Mouse (Mus musculus) CD4-positive helper T cell, adult 2 months (primary cell): ENCODE measurements around the gene Hist2h3b.
A peak's percentile ranks its signal among the peaks of the same experiment; 100 is the strongest.
"Not testable (repeated sequence)": the region's sequence is repeated elsewhere in the genome, so short reads cannot be mapped to it uniquely, and the experiment has no call there.

Experiments used
- DNase-seq: peaks from one replicate; pipeline ENCODE4 v3.0.0-alpha.2; 2012; ENCODE audit warnings: low read depth, missing footprints, low spot score

Gene Hist2h3b

DNA sequence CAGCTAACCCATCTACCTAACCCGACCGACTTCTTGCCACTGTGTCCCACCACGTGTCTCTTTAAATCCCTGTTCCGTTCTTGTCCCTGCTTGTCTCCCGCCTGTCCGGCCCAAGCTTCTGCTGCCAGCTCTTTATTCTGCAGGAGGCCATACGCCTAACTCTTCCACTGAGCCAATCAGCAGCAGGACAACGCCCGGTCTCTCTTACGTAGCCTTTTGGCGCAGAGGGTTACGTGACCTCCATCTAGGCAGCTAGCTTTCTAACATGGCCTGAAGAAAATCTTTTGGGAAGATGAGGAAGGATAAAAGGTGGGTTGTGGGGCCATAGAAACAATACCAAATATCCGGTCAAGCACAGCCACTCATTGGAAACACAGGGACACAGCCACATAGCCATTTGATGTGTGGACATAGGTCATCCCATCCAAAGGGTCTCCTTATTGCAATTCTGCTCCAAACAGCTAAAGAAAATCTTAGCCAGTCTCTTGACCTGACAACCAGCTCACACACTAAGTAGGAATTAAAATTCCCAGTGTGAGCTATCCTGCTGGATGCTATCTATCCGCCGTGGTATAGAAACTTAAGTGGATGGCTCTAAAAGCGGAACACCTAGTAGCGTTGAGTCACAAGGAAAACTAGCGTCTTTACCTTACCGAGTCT lies 6.1 kb upstream of the Hist2h3b start:
- DNase-seq, result peak; percentile 81

DNA sequence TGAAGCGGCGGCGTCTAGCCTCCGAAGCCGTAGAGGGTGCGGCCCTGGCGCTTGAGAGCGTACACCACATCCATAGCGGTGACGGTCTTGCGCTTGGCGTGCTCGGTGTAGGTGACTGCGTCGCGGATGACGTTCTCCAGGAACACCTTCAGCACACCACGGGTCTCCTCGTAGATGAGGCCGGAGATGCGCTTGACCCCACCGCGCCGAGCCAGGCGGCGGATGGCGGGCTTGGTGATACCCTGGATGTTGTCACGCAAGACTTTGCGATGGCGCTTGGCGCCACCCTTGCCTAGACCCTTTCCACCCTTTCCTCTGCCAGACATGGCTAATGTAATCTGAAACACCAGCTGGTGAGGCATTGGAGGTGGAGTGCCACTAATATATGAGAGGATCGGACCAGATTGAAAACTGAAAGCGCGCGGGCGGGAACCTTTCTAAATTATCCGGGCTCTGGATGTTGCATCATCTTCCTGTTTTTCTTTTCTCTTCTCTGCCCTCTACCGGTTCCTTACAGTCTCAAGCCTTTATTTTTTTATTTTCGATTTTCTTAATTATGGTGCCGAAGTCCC lies 5.4 kb upstream of the Hist2h3b start, which contains the start of gene Hist2h4:
Gene Hist2h4 (minus strand): TSS at position 333 of the 572 bp plus-strand sequence.
- DNase-seq, result peak; percentile 95

GRCm38 (mm10) chr3:96263558-96264403 lies 4.7 kb upstream of the Hist2h3b start:
- DNase-seq, result no peak

DNA sequence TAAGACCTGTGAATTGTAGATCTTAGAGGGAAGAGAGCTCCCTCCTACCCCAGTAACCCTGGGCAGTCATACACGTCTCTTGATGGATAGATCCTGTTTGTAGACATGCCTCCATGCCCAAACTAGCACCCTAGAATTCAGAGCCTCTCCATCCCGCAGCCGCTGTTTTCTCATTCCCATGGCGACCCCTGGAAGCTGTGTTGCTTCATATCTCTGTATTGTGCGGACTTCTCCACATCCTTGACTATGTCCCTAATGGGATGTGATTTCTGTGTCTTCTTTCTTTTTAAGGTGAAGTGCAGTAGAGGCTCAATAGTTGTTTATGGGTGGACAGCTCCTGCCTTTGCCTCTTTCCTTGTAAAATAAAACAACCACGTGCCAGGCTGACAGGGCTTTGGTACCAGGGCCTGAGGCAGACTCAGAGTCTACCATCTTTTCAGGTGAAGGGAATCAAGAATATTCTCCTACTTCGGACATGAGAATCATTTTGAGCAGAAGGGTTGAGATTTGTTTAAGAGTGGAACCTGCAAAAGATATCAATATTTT lies 4.0 kb upstream of the Hist2h3b start:
- DNase-seq, result no peak

DNA sequence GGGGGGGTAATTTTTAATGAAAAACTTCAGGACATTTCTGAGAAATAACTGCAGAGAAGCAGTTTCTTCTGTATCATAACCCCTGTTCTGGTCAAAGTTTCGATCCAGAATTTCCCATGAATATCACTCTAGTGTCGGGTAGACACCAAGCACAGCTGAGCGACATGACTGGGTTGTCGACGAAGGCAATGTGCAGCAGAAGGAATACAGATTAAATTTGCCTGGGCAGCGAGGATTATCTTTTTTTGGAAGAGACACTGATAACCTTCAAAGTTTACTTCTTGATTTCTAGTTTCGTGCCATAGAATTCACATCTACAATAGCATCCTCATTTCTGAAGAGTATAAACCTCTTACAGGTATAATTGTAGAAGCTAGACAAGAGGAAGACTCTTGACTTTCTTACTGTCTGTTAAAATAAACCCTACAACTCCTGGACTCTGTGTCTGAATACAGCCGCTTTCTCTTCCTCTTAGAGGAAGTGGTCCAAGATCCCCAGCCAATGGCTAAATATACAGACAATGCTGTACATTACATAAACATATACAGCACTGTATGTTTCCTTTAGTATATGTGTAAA lies 2.2 kb upstream of the Hist2h3b start:
- no peak for DNase-seq

GRCm38 (mm10) chr3:96267541-96267940 lies 913 bp upstream of the Hist2h3b start:
- no peak for DNase-seq

- DNase-seq, result peak; percentile 74
Measured at GRCm38 (mm10) chr3:96268776-96269378, 423 bp downstream of the Hist2h3b start.

DNA sequence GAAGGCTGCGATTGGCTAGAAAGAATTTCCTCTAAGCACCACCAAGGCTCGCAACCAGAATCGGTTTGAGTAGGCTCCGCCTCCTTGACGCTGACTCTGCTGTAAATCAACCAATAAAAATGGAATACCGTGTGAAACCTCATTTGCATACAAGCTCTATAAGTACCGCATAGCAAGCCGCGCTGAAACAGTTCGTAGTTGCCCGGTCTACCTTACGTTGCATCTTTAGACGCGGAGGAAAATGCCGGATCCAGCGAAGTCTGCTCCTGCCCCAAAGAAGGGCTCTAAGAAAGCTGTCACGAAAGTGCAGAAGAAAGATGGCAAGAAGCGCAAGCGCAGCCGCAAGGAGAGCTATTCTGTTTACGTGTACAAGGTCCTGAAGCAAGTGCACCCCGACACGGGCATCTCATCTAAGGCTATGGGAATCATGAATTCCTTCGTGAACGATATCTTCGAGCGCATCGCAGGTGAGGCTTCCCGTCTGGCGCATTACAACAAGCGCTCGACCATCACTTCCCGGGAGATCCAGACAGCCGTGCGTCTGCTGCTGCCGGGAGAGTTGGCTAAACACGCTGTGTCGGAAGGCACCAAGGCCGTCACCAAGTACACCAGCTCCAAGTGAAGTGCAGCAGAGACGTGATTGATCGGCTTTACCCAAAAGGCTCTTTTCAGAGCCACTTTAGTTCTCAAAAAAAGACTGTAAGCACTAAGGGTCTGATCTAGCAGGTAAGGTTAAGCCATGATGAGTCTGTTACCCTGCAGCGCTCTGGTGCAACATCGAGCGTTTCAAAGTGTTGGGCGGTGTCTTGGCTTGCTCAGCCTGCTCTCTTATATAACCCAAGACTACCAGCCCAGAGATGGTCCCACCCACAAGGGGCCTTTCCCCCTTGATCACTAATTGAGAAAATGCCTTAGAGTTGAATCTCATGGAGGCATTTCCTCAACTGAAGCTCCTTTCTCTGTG lies 1.3 kb downstream of the Hist2h3b start, which contains the start of gene Hist2h2bb:
Gene Hist2h2bb (plus strand): TSS at position 242 of the 964 bp plus-strand sequence.
- DNase-seq, result peak; percentile 97

DNA sequence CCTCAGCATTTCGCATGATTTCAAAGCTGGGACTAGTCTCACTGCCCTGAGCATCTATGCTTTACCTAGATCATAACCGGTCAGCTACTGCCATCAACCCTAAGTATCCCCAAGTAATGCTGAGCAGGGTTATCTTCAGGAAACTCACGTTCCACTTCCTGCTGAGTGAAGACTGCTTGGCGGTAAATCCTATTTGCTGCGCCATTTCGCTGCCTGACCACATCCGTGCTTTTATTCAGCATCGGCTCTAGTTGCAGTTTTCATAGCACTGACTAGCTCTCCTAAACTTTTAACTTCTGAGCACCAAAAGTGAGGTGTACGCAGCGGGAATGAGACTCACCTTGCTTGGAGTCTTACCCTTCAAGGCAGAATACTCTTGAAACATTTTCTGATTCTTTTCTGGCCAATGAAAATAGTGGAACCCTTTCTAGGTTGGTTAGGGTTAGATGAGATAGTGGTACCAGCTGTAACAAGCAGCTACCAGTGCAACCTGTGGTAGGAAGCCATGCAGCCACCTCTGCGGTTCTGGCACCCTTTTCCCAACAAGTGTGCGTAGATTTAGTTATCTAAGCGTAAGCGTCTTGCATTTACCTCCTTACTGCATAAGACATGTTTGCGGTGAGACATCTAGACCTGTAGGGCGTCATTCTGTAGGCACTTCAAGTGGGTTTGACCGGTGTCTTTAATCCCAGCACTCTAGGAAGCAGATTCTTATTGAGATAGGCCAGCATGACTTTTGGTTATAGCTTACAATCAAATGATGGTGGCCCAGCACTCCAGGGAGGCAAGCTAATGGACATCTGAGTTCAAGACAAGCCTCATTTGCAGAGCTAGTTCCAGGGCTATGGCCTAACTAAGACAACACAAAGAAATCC lies 5.4 kb downstream of the Hist2h3b start:
- peak; percentile 85 for DNase-seq

DNA sequence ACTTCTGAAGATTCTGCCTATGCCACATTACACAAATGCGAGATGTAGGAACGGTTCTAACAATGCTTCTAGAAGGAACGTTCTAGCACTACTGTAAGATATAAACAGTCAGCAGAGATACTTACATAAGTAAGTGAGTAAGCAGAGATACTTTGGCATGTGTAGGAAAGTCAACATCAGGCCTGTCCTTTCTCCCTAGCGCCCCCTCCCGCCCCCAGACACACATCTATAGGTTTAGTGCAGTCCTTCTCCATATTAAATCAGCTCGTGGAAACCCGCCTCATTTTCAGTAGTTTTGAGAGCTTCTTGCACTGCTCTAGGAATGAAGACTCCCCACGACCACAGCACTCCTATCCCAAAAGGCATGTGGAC lies 9.0 kb downstream of the Hist2h3b start:
- peak; percentile 75 for DNase-seq

- peak; percentile 96 for DNase-seq
Measured at GRCm38 (mm10) chr3:96277800-96278624, 9.6 kb downstream of the Hist2h3b start.

DNA sequence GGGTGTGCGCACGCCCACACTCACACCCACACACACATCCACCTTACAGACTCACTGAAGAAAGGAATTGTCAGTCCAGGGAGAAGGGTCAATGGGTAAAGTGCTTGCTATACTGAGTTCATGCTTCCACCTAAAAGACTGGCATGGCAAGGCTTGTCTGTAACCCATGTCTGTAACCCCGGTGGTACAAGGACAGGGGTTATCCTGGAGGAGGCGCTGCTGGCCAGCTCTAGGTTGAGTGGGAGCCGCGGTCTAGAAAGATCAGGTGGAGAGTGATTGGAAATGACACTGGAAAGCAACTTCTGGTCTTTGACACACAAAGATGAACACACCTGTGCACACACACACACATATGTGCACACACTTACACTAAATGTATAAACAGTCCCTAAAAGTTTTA lies 12.2 kb downstream of the Hist2h3b start:
- no peak for DNase-seq

DNA sequence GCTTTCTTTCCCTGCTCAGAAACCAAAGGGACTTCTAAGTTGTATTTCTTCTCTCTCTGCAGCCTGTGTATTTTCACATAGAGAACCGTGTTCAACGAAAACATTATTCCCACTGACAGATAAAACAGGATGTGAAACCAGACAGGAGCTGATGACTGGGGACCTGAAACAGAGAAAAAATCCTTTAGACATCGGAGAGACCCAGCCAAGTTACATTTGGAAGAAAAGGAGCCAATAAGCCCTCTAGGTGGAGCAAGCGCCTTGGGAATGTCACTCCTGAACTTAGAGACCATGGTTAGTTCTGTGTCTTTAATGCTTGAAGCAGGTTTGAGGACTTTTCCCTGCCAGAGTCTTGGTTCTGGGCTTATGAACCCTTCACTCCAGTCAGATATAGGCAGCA lies 16.0 kb downstream of the Hist2h3b start:
- DNase-seq, result no peak

DNA sequence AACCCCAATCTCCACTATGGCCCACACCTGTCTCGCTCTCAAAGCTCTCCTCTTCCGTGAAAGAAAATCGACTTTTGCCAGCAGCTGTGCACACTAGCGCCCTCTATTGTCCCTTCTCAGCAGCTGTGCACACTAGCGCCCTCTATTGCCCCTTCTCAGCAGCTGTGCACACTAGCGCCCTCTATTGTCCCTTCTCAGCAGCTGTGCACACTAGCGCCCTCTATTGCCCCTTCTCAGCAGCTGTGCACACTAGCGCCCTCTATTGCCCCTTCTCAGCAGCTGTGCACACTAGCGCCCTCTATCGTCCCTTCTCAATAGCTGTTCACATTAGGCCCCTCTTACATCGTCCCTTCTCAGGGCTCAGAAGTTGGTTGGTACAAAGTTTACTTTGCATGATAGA lies 18.9 kb downstream of the Hist2h3b start:
- DNase-seq, result not testable (repeated sequence)

GRCm38 (mm10) chr3:96289201-96289600 lies 20.7 kb downstream of the Hist2h3b start:
- DNase-seq, result no peak

GRCm38 (mm10) chr3:96290727-96291126 lies 22.3 kb downstream of the Hist2h3b start:
- DNase-seq, result not testable (repeated sequence)

GRCm38 (mm10) chr3:96292641-96293040 lies 24.2 kb downstream of the Hist2h3b start:
- DNase-seq, result no peak

DNA sequence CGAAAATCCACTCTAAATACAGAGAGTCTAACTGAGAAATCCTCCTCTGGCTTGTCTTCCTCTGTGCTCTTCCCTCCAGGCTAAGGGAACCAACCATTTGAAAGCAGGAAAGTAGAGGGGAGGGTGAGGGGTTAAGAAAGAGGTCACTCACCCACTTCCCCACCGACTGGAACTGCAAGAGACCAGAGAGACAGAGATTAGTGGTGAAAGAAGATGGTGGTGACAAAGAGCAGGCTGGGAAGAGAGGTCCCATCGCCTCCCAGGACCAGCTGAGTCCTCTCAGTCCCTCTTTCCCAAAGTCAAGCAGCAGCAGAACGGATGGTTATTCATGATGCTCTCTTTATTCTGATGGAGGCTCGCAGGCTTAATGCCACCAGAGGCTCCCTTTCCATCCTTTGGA lies 24.9 kb downstream of the Hist2h3b start:
- no peak for DNase-seq
